Mouse (Mus musculus): Measurements from ENCODE around the gene Pced1a. TPM values are rescaled to one million over a fixed set of nuclear protein-coding genes. Genes with fewer than 3 reads are reported as not detected.

The Pced1a gene
- 17.7 and 21.0 TPM in 2 replicates for polyA plus RNA-seq (2012)

DNA sequence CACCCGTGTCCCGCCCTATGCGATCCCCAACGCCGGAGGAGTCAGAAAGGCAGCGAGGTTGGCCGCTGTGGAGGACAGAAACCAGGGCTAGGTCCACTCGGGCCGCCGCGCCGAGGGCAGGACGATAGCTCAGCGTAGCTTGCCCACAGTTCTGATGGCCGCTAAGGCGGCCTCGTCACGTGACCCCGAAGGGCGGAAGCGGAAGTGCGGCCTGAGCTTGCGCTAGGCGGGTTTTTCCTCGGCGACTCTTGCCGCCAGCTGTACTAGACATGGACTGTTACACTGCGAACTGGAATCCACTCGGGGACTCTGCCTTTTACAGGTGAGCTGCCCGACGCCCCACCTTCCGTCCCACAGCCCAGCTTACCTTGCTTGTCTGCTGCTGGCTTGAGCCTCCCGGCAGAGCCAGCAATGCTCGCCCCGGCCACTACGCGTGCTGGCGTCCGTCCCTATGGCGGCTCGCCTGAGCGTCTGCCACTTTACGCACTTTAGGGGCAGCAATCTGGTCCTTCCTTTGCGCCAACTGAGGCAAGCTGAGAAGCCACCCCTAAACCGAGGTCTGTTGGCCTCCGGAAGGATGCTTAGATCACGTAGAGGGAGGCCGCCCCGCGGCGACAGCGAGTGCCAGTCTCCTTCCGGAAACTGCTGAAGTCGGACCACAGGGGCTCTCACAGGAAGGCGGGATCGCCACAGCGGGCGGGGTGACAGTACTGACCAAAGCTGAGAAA, at the start of gene Pced1a, which contains the start of gene Vps16:
Pced1a (minus strand) TSS at position 576 of the 728 bp plus-strand sequence.
Vps16 (plus strand) TSS at position 214 of the 728 bp plus-strand sequence.

DNA sequence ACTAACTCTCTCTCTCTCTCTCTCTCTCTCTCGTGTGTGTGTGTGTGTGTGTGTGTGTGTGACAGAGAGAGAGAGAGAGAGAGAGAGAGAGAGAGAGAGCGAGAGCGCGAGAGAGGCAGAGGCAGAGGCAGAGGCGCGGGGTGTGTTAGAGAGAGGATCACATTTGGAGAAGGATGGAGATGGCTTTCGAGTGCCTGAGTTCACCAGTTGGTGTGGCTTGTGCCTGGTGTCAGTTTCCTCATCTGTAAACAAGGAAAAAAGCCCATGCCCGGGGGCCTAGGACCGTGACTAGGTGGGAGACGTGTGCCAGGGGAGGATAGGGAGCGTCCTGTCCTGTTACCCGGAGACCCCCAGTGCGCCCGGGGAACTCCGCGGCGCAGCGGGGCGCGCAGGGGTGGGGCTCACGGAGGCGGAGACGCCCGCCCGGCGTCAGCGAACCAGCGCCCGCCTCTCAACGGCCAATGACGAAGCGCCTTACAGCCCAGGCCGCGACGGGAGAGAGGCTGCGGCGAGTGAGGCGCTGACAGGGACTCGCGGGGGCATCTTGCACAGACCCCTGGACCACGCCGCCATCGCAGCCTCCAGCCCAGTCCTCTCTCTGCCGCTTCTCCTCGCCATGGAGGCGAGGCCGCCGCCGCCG, 25.4 kb upstream of the Pced1a start, which contains the start of gene Ptpra:
Ptpra (plus strand) TSS at position 485 of the 640 bp plus-strand sequence.

DNA sequence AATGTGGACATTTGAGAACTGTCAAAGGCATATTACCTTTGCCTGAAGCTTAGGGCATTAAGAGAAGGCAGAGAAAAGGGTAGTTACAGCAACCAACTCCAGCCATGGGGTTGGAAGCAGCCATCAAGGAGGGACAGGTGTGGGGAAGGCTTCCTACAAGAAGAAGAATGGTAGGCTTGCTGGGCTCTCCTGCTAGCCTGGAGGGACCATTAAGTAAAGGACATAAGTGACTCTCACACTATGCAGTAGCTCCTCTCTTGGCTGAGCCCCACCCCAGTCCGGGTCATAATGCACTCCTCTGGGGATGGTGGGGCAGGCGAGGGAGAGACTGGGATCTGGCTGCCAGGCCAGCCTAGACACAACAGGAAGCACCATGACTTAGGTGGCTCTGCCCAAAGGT, 18.3 kb downstream of the Pced1a start, which contains the start of gene Tmem239:
Tmem239 (plus strand) TSS at position 301 of the 400 bp plus-strand sequence.

DNA sequence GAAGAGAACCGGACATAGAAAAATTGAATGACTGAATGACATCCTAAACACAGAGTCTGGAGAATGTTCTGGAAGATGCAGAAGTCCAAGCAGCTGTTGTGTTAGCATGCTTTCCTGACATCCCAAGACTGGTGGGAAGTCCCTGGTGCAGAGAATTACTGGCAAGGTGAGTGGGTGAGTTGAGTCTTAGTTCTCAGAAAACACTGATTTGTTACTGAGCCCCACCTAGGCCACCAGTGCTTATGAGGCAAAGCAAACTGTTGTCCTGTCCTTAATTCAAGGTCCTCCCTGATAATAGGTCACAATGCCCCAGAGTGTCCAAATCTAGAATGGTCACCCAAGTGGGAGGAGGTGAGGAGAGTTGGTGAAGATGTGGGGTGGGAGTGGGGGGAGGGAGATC, 19.6 kb downstream of the Pced1a start, which contains the start of the genes Gm28372 and 1700020A23Rik:
Gm28372 (plus strand) TSS at position 301 of the 400 bp plus-strand sequence.
1700020A23Rik (plus strand) TSS at position 321 of the 400 bp plus-strand sequence.

DNA sequence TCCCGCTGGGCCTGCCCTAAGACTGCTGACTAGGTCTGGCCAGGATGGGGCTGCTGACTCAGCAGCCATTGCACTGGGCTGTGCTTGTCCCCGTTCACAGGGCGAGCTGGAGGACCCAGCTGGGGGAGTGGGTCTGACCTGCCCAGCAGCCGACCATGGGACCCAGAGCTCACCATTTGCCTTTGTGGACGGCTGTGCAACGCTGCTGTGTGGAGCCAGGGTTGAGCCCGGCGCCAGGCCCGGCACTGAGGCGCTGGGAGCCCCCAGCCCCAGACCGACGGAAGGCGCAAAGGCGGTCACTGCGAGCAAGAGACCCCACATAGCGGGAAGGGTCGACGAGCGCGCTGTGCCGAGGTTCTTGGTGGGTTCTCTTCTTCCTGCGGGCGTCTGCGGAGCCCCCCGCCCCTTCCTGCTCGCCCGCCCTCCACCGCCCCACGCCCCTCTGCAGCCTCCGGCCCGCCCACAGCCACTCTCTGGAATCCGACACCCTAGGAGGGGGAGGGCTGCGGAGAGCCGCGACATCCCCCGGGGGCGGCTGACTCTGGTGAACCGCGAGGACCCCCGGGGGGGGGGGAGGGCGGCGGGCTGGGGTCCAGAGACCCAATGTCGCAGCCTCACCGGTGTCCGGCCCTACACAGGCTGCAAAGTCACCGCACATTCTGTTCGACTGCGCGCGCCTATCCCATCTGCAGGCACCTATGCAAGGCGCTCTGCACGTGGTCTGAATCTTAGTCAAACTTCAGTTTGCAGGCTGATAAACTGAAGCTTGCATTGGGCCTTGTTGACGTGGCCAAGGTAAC, 27.1 kb downstream of the Pced1a start, which contains the start of gene Cpxm1:
Cpxm1 (minus strand) TSS at position 389 of the 800 bp plus-strand sequence.

Other genes with a start within 250 kb of the Pced1a start
- gene Snrpb, start 245.3 kb downstream of the Pced1a start, polyA plus RNA-seq (2012), result 668 and 714 TPM in 2 replicates
- gene Tmc2, start 229.5 kb downstream of the Pced1a start, polyA plus RNA-seq (2012), result not detected in 2 replicates
- gene Nop56, start 150.3 kb downstream of the Pced1a start, polyA plus RNA-seq (2012), result 83.3 and 119 TPM in 2 replicates
- gene Idh3b, start 140.2 kb downstream of the Pced1a start, polyA plus RNA-seq (2012), result 108 and 112 TPM in 2 replicates
- gene Ebf4, start 129.5 kb downstream of the Pced1a start, polyA plus RNA-seq (2012), result 0.02 and 0.04 TPM in 2 replicates
- 0.91 and 2.6 TPM in 2 replicates for gene Cpxm1, start 27.1 kb downstream of the Pced1a start, polyA plus RNA-seq (2012)
- gene Gm28372, start 19.5 kb downstream of the Pced1a start, polyA plus RNA-seq (2012), result not detected in 2 replicates
- not detected in 2 replicates for gene 1700020A23Rik, start 19.4 kb downstream of the Pced1a start, polyA plus RNA-seq (2012)
- not detected in 2 replicates for gene Tmem239, start 18.2 kb downstream of the Pced1a start, polyA plus RNA-seq (2012)
- gene Vps16, start 362 bp downstream of the Pced1a start, polyA plus RNA-seq (2012), result 16.1 and 20.4 TPM in 2 replicates
- 19.4 and 23.3 TPM in 2 replicates for gene Ptpra, start 25.6 kb upstream of the Pced1a start, polyA plus RNA-seq (2012)
- 135 and 170 TPM in 2 replicates for gene Mrps26, start 139.0 kb upstream of the Pced1a start, polyA plus RNA-seq (2012)
- not detected in 2 replicates for gene Oxt, start 151.5 kb upstream of the Pced1a start, polyA plus RNA-seq (2012)
- gene Avp, start 157.9 kb upstream of the Pced1a start, polyA plus RNA-seq (2012), result 0.13 TPM in 1 of 2 replicates, not detected in the other
- 0.65 and 0.66 TPM in 2 replicates for gene Fastkd5, start 205.3 kb upstream of the Pced1a start, polyA plus RNA-seq (2012)
- gene Ubox5, start 205.3 kb upstream of the Pced1a start, polyA plus RNA-seq (2012), result 0.86 and 1.3 TPM in 2 replicates
- gene Lzts3, start 218.1 kb upstream of the Pced1a start, polyA plus RNA-seq (2012), result 1.6 and 2.8 TPM in 2 replicates
- gene Ddrgk1, start 240.0 kb upstream of the Pced1a start, polyA plus RNA-seq (2012), result 102 and 134 TPM in 2 replicates
- gene Itpa, start 242.9 kb upstream of the Pced1a start, polyA plus RNA-seq (2012), result 5.6 and 6.6 TPM in 2 replicates

Measured in megakaryocyte-erythroid progenitor cell, adult 5 weeks (primary cell).